Mouse (Mus musculus) bone marrow, adult 2 months (tissue): Measurements from ENCODE around the gene Habp4.

Experiments
- CTCF ChIP-seq: fragments of 200-500 bp; IDR thresholded peaks from 2 replicates; pipeline ENCODE4 v1.5.1; 2011; ENCODE audit warnings: low read length, control low read depth; ENCODE audit not compliant: control insufficient read depth, insufficient read depth
- POLR2A ChIP-seq: fragments of 200-500 bp; IDR thresholded peaks from 2 replicates; pipeline ENCODE4 v1.6.1; 2011; ENCODE audit warnings: low read depth, mild to moderate bottlenecking, control low read depth, low read length, borderline replicate concordance; ENCODE audit not compliant: control insufficient read depth

GRCm38 (mm10) chr13:64128858-64129615 lies 32.6 kb upstream of the Habp4 start, which contains the start of gene Slc35d2:
- TF ChIP-seq CTCF (no peak), POLR2A (peak; percentile 50; the same call in 1 of the 2 replicates)
